In the genomic region with DNA sequence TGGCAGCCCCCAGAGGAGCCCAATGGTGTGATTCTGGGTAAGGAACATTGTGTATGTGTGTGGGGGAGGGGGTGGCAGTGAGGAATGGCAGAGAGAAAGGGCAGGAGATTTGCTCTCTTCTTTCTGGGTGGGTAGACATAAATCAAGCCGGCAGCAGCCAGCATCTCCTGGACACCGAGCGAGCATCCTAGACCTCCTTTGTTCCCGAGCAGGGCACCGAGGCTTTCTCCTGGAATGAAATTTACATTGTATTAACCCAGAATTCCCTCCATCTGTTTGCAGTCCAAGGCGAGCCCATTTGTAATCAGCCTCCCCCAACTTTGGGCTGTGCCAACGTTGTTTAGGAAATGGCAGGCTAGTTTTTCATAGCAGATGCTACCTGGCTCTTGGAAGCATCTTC, we compare ENCODE assay signal across 26 mouse cellular contexts.
DNase-seq lines count a peak whose midpoint lies in the region; ATAC-seq and TF ChIP-seq lines count a peak whose summit lies in the region.
"Had no signal": no experiment of that assay in that cellular context is flagged by ENCODE, and none has a peak within 500 bp of the region (broad histone marks: within the 10 kb centered on the region; RNA-seq: fewer than 3 reads in every experiment).

No protein-coding gene starts in this region.

- no peak for TF ChIP-seq CTCF in cerebellum, adult 2 months (IDR thresholded peaks at IDR 0.05; ENCODE audit: borderline replicate concordance, insufficient read depth, low read depth, low read length)

- no peaks in the 10 kb centered on the region for H3K27me3 ChIP-seq in cerebellum, adult 2 months (ENCODE audit: control insufficient read depth, insufficient read depth, low read length)
- H3K27me3 ChIP-seq in hindbrain, embryonic 10.5 days (ENCODE audit: insufficient read depth, poor library complexity, severe bottlenecking) = no peaks in the 10 kb centered on the region
- H3K27me3 ChIP-seq in hindbrain, embryonic 12.5 days = no peaks in the 10 kb centered on the region
- no peaks in the 10 kb centered on the region for H3K27me3 ChIP-seq in midbrain, embryonic 14.5 days (ENCODE audit: control insufficient read depth, insufficient read depth, low read length)
- no peaks in the 10 kb centered on the region for H3K27me3 ChIP-seq in midbrain, embryonic 15.5 days (replicated peaks)
- no peaks in the 10 kb centered on the region for H3K27me3 ChIP-seq in kidney, embryonic 16.5 days (ENCODE audit: insufficient read depth, low read length)
- H3K27me3 ChIP-seq: heart, embryonic 12.5 days; megakaryocyte, embryonic 14.5 days; Patski had no signal

- no peaks in the 10 kb centered on the region for H3K36me3 ChIP-seq in hindbrain, embryonic 10.5 days
- no peaks in the 10 kb centered on the region for H3K36me3 ChIP-seq in hindbrain, embryonic 12.5 days
- no peaks in the 10 kb centered on the region for H3K36me3 ChIP-seq in midbrain, embryonic 14.5 days (ENCODE audit: control insufficient read depth, insufficient read depth, low read length)
- H3K36me3 ChIP-seq in midbrain, embryonic 15.5 days (replicated peaks) = no peaks in the 10 kb centered on the region
- peaks cover 6% of the 10 kb centered on the region; the same call in 1 of the 2 replicates for H3K36me3 ChIP-seq in kidney, embryonic 16.5 days (ENCODE audit: insufficient read depth, low read length)

- no peaks in the 10 kb centered on the region for H3K9me3 ChIP-seq in hindbrain, embryonic 10.5 days
- no peaks in the 10 kb centered on the region for H3K9me3 ChIP-seq in hindbrain, embryonic 12.5 days (replicated peaks)
- no peaks in the 10 kb centered on the region for H3K9me3 ChIP-seq in midbrain, embryonic 14.5 days (ENCODE audit: control insufficient read depth, low read length)
- H3K9me3 ChIP-seq in midbrain, embryonic 15.5 days = no peaks in the 10 kb centered on the region
- H3K9me3 ChIP-seq in kidney, embryonic 16.5 days (ENCODE audit: low read length) = no peaks in the 10 kb centered on the region
- H3K9me3 ChIP-seq: heart, embryonic 12.5 days had no signal

- no peak overlapping the region for H3K27ac ChIP-seq in cerebellum, adult 2 months (ENCODE audit: insufficient read depth, low read length)
- 0 out of 2 replicates have a peak overlapping the region, but pooled peaks have one; percentile 56 for H3K27ac ChIP-seq in hindbrain, embryonic 10.5 days
- no peak overlapping the region for H3K27ac ChIP-seq in hindbrain, embryonic 12.5 days
- H3K27ac ChIP-seq in midbrain, embryonic 14.5 days (replicated peaks; ENCODE audit: low read depth, low read length) = no peak overlapping the region
- H3K27ac ChIP-seq in midbrain, embryonic 15.5 days = no peak overlapping the region
- H3K27ac ChIP-seq in kidney, embryonic 16.5 days (ENCODE audit: low read length) = no peak overlapping the region
- H3K27ac ChIP-seq: left cerebral cortex, adult 2 months had no signal

- WGBS in cerebellum, adult 2 months = 12% methylated on average over 7 of the region's 7 CpGs
- WGBS in hindbrain, embryonic 10.5 days = 70% methylated on average over 7 of the region's 7 CpGs
- WGBS in hindbrain, embryonic 12.5 days = 52% methylated on average over 7 of the region's 7 CpGs
- WGBS in midbrain, embryonic 14.5 days = 40% methylated on average over 7 of the region's 7 CpGs
- WGBS in midbrain, embryonic 15.5 days = 51% methylated on average over 7 of the region's 7 CpGs
- WGBS in kidney, embryonic 16.5 days = 63% methylated on average over 7 of the region's 7 CpGs

- peaks cover 12% of the 10 kb centered on the region for H3K4me1 ChIP-seq in cerebellum, adult 2 months (ENCODE audit: control insufficient read depth, insufficient read depth, low read length)
- 0 out of 2 replicates have a peak, but pooled peaks cover 3% of the 10 kb centered on the region for H3K4me1 ChIP-seq in hindbrain, embryonic 10.5 days (replicated peaks)
- no peaks in the 10 kb centered on the region for H3K4me1 ChIP-seq in hindbrain, embryonic 12.5 days
- no peaks in the 10 kb centered on the region for H3K4me1 ChIP-seq in midbrain, embryonic 14.5 days (ENCODE audit: control insufficient read depth, insufficient read depth, low read length)
- no peaks in the 10 kb centered on the region for H3K4me1 ChIP-seq in midbrain, embryonic 15.5 days
- no peaks in the 10 kb centered on the region for H3K4me1 ChIP-seq in kidney, embryonic 16.5 days (ENCODE audit: insufficient read depth, low read length)
- H3K4me1 ChIP-seq: heart, embryonic 12.5 days; megakaryocyte, embryonic 14.5 days had no signal

- DNase-seq in cerebellum, adult 2 months = peak; percentile 18 to 53
- no peak for DNase-seq in hindbrain, embryonic 10.5 days (ENCODE audit: low spot score)
- peak; percentile 25 for DNase-seq in midbrain, embryonic 14.5 days
- peak; percentile 32 for DNase-seq in mesoderm, embryonic 11.5 days (ENCODE audit: low read depth, low spot score)
- DNase-seq: adrenal gland, adult 8-10 months; gastrocnemius, postnatal 10 days; heart, adult 11 months; heart, postnatal 14 days; kidney, adult 8-10 months; kidney, postnatal 36 days; layer of hippocampus, adult 9-11 months; lung, adult 18-20 months; lung, postnatal 14 days; right cerebral cortex, postnatal 4 days; thymus, adult 2 months had no signal

- ATAC-seq in cerebellum, adult (ENCODE audit: insufficient number of reproducible peaks, low FRiP score, low TSS enrichment) = no peak
- no peak for ATAC-seq in hindbrain, embryonic 12.5 days (ENCODE audit: low FRiP score)
- ATAC-seq in midbrain, embryonic 14.5 days (ENCODE audit: low FRiP score, low TSS enrichment) = no peak
- no peak for ATAC-seq in midbrain, embryonic 15.5 days (replicated peaks)
- ATAC-seq in kidney, embryonic 16.5 days (ENCODE audit: low FRiP score, low TSS enrichment) = no peak
- ATAC-seq: CD4-positive, CD25-positive, alpha-beta regulatory T cell, adult 4 months; Patski had no signal

- H3K4me2 ChIP-seq in hindbrain, embryonic 12.5 days (replicated peaks) = no peak overlapping the region
- no peak overlapping the region for H3K4me2 ChIP-seq in midbrain, embryonic 14.5 days (ENCODE audit: low read length)
- H3K4me2 ChIP-seq in midbrain, embryonic 15.5 days = no peak overlapping the region
- no peak overlapping the region for H3K4me2 ChIP-seq in kidney, embryonic 16.5 days (replicated peaks; ENCODE audit: low read depth, low read length)
- H3K4me2 ChIP-seq: heart, embryonic 12.5 days; liver, embryonic 11.5 days had no signal

- TF ChIP-seq POLR2A in cerebellum, adult 2 months (IDR thresholded peaks at IDR 0.05; ENCODE audit: borderline replicate concordance, insufficient read depth, low read length) = no peak

- no peak overlapping the region for H3K4me3 ChIP-seq in cerebellum, adult 2 months (replicated peaks; ENCODE audit: insufficient read depth, low read depth, low read length)
- no peak overlapping the region for H3K4me3 ChIP-seq in hindbrain, embryonic 10.5 days
- H3K4me3 ChIP-seq in hindbrain, embryonic 12.5 days = no peak overlapping the region
- no peak overlapping the region for H3K4me3 ChIP-seq in midbrain, embryonic 14.5 days (replicated peaks; ENCODE audit: low read depth, low read length)
- H3K4me3 ChIP-seq in midbrain, embryonic 15.5 days = no peak overlapping the region
- H3K4me3 ChIP-seq in kidney, embryonic 16.5 days (ENCODE audit: low read length) = no peak overlapping the region
- H3K4me3 ChIP-seq: heart, embryonic 12.5 days; left cerebral cortex, adult 2 months; megakaryocyte, embryonic 14.5 days; myocyte had no signal

- no peak overlapping the region for H3K9ac ChIP-seq in hindbrain, embryonic 12.5 days
- H3K9ac ChIP-seq in midbrain, embryonic 14.5 days (replicated peaks; ENCODE audit: low read length) = no peak overlapping the region
- H3K9ac ChIP-seq in midbrain, embryonic 15.5 days = no peak overlapping the region
- no peak overlapping the region for H3K9ac ChIP-seq in kidney, embryonic 16.5 days (replicated peaks; ENCODE audit: low read length)
- H3K9ac ChIP-seq: heart, embryonic 12.5 days had no signal
